Mouse (Mus musculus) testis, adult 10 weeks (tissue): Measurements from ENCODE around the gene Olfr288. TPM values are rescaled to one million over a fixed set of nuclear protein-coding genes. Genes with fewer than 3 reads are reported as not detected.

Experiments used
- polyA plus RNA-seq: library from polyadenylated mRNA; stranded (reverse); fragments of 350-450 nt; fragmentation: Illumina TruSeq; extraction: RNeasy Lipid Tissue Mini Kit (QIAGEN cat#74804); gene quantifications from one replicate; pipeline ENCODE4 v1.2.3, GENCODE M21; 2014; ENCODE audit warnings: low read depth, low replicate concordance

Olfr288 gene
- polyA plus RNA-seq = not detected

GRCm38 (mm10) chr15:98195442-98195841 lies at the start of gene Olfr288:
Gene Olfr288, minus strand, starts transcription at chr15:98195542.

DNA sequence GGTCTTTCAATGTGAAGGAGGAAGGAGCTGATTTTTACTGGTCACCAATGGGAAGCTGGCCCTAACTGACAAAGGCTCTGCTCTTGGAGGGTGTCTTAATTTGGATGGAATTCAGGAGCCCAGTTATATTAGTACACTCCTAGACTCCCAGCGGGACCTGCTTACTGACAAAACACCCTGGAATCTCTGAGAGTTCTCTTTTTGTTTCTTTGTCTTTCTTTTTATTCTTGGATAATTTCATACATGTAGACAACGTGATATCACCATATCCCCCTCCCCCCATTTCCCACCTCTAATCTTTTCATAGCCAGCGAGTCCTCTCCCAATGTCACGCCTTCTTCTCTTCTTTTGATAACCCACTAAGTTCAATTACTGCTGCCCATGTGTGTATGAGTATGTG lies 39.0 kb upstream of the Olfr288 start, which contains the start of gene Olfr286:
Gene Olfr286, minus strand, starts transcription at position 101 of the 400 bp plus-strand sequence.

GRCm38 (mm10) chr15:98220877-98221276 lies 25.5 kb upstream of the Olfr288 start, which contains the start of the genes Gm44579 and Olfr287:
Gene Gm44579, minus strand, starts transcription at chr15:98220977.
Gene Olfr287, minus strand, starts transcription at chr15:98221056.

GRCm38 (mm10) chr15:98166963-98167644 lies 28.2 kb downstream of the Olfr288 start, which contains the start of gene Ccdc184:
Gene Ccdc184, plus strand, starts transcription at chr15:98167158.

GRCm38 (mm10) chr15:98165525-98165924 lies 29.8 kb downstream of the Olfr288 start, which contains the start of gene Asb8:
Gene Asb8, minus strand, starts transcription at chr15:98165625.

Other genes starting within 250 kb of the Olfr288 start
- 13.0 TPM for gene Tmem106c, start 231.3 kb downstream of the Olfr288 start, polyA plus RNA-seq
- gene Col2a1, start 190.8 kb downstream of the Olfr288 start, polyA plus RNA-seq = 0.85 TPM
- 23.1 TPM for gene Pfkm, start 103.0 kb downstream of the Olfr288 start, polyA plus RNA-seq
- gene Senp1, start 101.8 kb downstream of the Olfr288 start, polyA plus RNA-seq = 111 TPM
- gene Asb8, start 29.9 kb downstream of the Olfr288 start, polyA plus RNA-seq = 33.6 TPM
- gene Ccdc184, start 28.4 kb downstream of the Olfr288 start, polyA plus RNA-seq = 2.3 TPM
- gene Gm44579, start 25.4 kb upstream of the Olfr288 start, polyA plus RNA-seq = not detected
- not detected for gene Olfr287, start 25.5 kb upstream of the Olfr288 start, polyA plus RNA-seq
- not detected for gene Olfr286, start 38.9 kb upstream of the Olfr288 start, polyA plus RNA-seq
- 79.5 TPM for gene H1fnt, start 61.8 kb upstream of the Olfr288 start, polyA plus RNA-seq
- gene Zfp641, start 100.6 kb upstream of the Olfr288 start, polyA plus RNA-seq = 0.67 TPM
- gene Olfr285, start 121.8 kb upstream of the Olfr288 start, polyA plus RNA-seq = not detected
- gene Olfr284, start 145.4 kb upstream of the Olfr288 start, polyA plus RNA-seq = not detected
- gene Olfr283, start 185.4 kb upstream of the Olfr288 start, polyA plus RNA-seq = not detected
- gene Olfr282, start 235.7 kb upstream of the Olfr288 start, polyA plus RNA-seq = not detected